Mouse (Mus musculus) forebrain, embryonic 13.5 days (tissue): Measurements from ENCODE around the gene Nr2c2ap. TPM values are rescaled to one million over a fixed set of nuclear protein-coding genes. Genes with fewer than 3 reads are reported as not detected.

Experiments
- ATAC-seq: fragments of 200-750 bp; cut with Nextera tagmentation; 2 replicates; pipeline ENCODE4 v1.8.0; 2017
- H3K27ac ChIP-seq: fragments of 300-500 bp; sonication (generic); 2 replicates; pipeline ENCODE4 v1.5.1; 2015; ENCODE audit warnings: inconsistent platforms, mild to moderate bottlenecking, moderate library complexity
- H3K27me3 ChIP-seq: fragments of 300-500 bp; sonication (generic); 2 replicates; pipeline ENCODE4 v1.6.1; 2015; ENCODE audit warnings: mild to moderate bottlenecking, inconsistent platforms
- H3K36me3 ChIP-seq: fragments of 300-500 bp; sonication (generic); 2 replicates; pipeline ENCODE4 v1.6.1; 2015; ENCODE audit warnings: mild to moderate bottlenecking, inconsistent platforms; ENCODE audit not compliant: poor library complexity, severe bottlenecking
- H3K4me1 ChIP-seq: fragments of 300-500 bp; sonication (generic); 2 replicates; pipeline ENCODE4 v1.6.1; 2015; ENCODE audit warnings: inconsistent platforms
- H3K4me2 ChIP-seq: fragments of 300-500 bp; sonication (generic); 2 replicates; pipeline ENCODE4 v1.6.1; 2015; ENCODE audit warnings: inconsistent platforms, mild to moderate bottlenecking, moderate library complexity
- H3K4me3 ChIP-seq: fragments of 300-500 bp; sonication (generic); 2 replicates; pipeline ENCODE4 v1.5.1; 2015; ENCODE audit warnings: mild to moderate bottlenecking, inconsistent platforms
- H3K9ac ChIP-seq: fragments of 300-500 bp; sonication (generic); 2 replicates; pipeline ENCODE4 v1.6.1; 2015; ENCODE audit warnings: mild to moderate bottlenecking, inconsistent platforms
- H3K9me3 ChIP-seq: fragments of 300-500 bp; sonication (generic); replicated peaks from 2 replicates; pipeline ENCODE4 v1.6.1; 2016; ENCODE audit warnings: inconsistent platforms
- WGBS: fragments of 180-500 bp; shearing (Covaris S2); methylation state at CpG from one replicate; pipeline ENCODE4 v1.1.7; 2015; 5-methylcytosine and 5-hydroxymethylcytosine counted together
- polyA plus RNA-seq: library from polyadenylated mRNA; unstranded; fragments of >200 nt; fragmentation: Nextera tagmentation; extraction: Ambion mirVana; gene quantifications from 2 replicates; pipeline ENCODE4 v1.2.1, GENCODE M21; 2015

The Nr2c2ap gene
- polyA plus RNA-seq, 1 experiment from 2014 or later = 33.4 TPM

GRCm38 (mm10) chr8:70150158-70150557, 19.0 kb downstream of the Nr2c2ap start:
- Histone ChIP-seq H3K4me1 (peaks cover 7% of the 10 kb centered on the region; the same call in 1 of the 2 replicates), H3K9ac (no peak overlapping the region), H3K27ac (no peak overlapping the region), H3K27me3 (peaks cover 4% of the 10 kb centered on the region; the same call in 1 of the 2 replicates), H3K9me3 (no peaks in the 10 kb centered on the region), H3K4me3 (no peak overlapping the region), H3K36me3 (peaks cover 23% of the 10 kb centered on the region), H3K4me2 (no peak overlapping the region)
- 19% methylated on average over 13 of the region's 13 CpGs for WGBS
- no peak for ATAC-seq

- Histone ChIP-seq H3K4me1 (peaks cover 7% of the 10 kb centered on the region; the same call in 1 of the 2 replicates), H3K9me3 (no peaks in the 10 kb centered on the region), H3K9ac (no peak overlapping the region), H3K27me3 (peaks cover 8% of the 10 kb centered on the region; the same call in 1 of the 2 replicates), H3K36me3 (no peaks in the 10 kb centered on the region), H3K4me2 (peak overlapping the region; percentile 48), H3K27ac (no peak overlapping the region), H3K4me3 (no peak overlapping the region; the same call in 1 of the 2 replicates)
- WGBS = 12% methylated on average over 22 of the region's 22 CpGs
- peak; percentile 96 for ATAC-seq
Observed at GRCm38 (mm10) chr8:70152537-70153257, 21.6 kb downstream of the Nr2c2ap start.

GRCm38 (mm10) chr8:70157240-70157800, 26.2 kb downstream of the Nr2c2ap start:
- H3K9ac ChIP-seq = no peak overlapping the region; the same call in 1 of the 2 replicates
- H3K36me3 ChIP-seq = no peaks in the 10 kb centered on the region
- peaks cover 4% of the 10 kb centered on the region; the same call in 1 of the 2 replicates for H3K27me3 ChIP-seq
- H3K4me3 ChIP-seq = no peak overlapping the region
- peaks cover 5% of the 10 kb centered on the region for H3K4me1 ChIP-seq
- no peak for ATAC-seq
- 96% methylated on average over 1 of the region's 1 CpGs for WGBS
- no peak overlapping the region for H3K4me2 ChIP-seq
- H3K27ac ChIP-seq = no peak overlapping the region
- no peaks in the 10 kb centered on the region for H3K9me3 ChIP-seq

GRCm38 (mm10) chr8:70158069-70158853, 27.1 kb downstream of the Nr2c2ap start:
- Histone ChIP-seq H3K36me3 (no peaks in the 10 kb centered on the region), H3K27ac (no peak overlapping the region)

DNA sequence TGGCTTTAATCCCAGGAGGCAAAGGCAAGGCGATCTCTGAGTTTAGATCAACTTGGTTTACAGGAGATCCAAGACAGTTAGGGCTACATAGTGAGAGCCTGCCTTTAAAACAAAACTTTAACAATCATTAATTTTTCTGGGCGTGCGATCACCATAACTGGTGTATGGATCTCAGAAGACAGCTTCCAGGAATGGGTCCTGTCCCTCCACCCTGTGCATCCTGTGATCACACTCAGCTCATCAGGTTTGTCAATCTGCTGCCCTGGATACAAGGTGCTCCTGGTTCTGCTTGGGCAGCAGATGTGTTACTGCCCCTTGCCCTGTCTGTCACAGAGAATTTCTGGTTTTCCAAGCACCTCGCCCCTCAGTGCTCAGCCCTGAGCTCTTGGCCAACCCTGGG, 28.1 kb downstream of the Nr2c2ap start:
- H3K4me1 ChIP-seq = peaks cover 4% of the 10 kb centered on the region
- H3K27me3 ChIP-seq = 0 out of 2 replicates have a peak, but pooled peaks cover 4% of the 10 kb centered on the region
- H3K4me3 ChIP-seq = no peak overlapping the region
- no peaks in the 10 kb centered on the region for H3K9me3 ChIP-seq
- no peaks in the 10 kb centered on the region for H3K36me3 ChIP-seq
- no peak overlapping the region for H3K27ac ChIP-seq
- H3K9ac ChIP-seq = no peak overlapping the region
- 91% methylated on average over 4 of the region's 4 CpGs for WGBS
- H3K4me2 ChIP-seq = no peak overlapping the region
- ATAC-seq = no peak

More at GRCm38 (mm10) chr8:70158069-70158853, 27.1 kb downstream of the Nr2c2ap start:
- peaks cover 4% of the 10 kb centered on the region; the same call in 1 of the 2 replicates for H3K27me3 ChIP-seq
- 13% methylated on average over 38 of the region's 40 CpGs for WGBS
- H3K9ac ChIP-seq = peak overlapping the region; percentile 64
- peak; percentile 96 for ATAC-seq
- peaks cover 4% of the 10 kb centered on the region for H3K4me1 ChIP-seq
- H3K9me3 ChIP-seq = no peaks in the 10 kb centered on the region
- peak overlapping the region; percentile 48 for H3K4me3 ChIP-seq
- peak overlapping the region; percentile 71 for H3K4me2 ChIP-seq

- H3K9ac ChIP-seq = no peak overlapping the region
- H3K4me3 ChIP-seq = no peak overlapping the region
- H3K4me1 ChIP-seq = peaks cover 4% of the 10 kb centered on the region
- H3K36me3 ChIP-seq = no peaks in the 10 kb centered on the region
- no peak overlapping the region for H3K4me2 ChIP-seq
- H3K9me3 ChIP-seq = no peaks in the 10 kb centered on the region
- H3K27me3 ChIP-seq = 0 out of 2 replicates have a peak, but pooled peaks cover 6% of the 10 kb centered on the region
- WGBS = 68% methylated on average over 13 of the region's 13 CpGs
- ATAC-seq = no peak
- H3K27ac ChIP-seq = no peak overlapping the region
Observed at GRCm38 (mm10) chr8:70160015-70160414, 28.9 kb downstream of the Nr2c2ap start.

- Histone ChIP-seq H3K27me3 (peaks cover 15% of the 10 kb centered on the region), H3K36me3 (no peaks in the 10 kb centered on the region), H3K4me1 (peaks cover 5% of the 10 kb centered on the region), H3K27ac (no peak overlapping the region), H3K4me2 (no peak overlapping the region), H3K4me3 (no peak overlapping the region), H3K9ac (no peak overlapping the region), H3K9me3 (no peaks in the 10 kb centered on the region)
- ATAC-seq = no peak
- 86% methylated on average over 3 of the region's 3 CpGs for WGBS
Observed at GRCm38 (mm10) chr8:70163316-70163715, 32.2 kb downstream of the Nr2c2ap start.

DNA sequence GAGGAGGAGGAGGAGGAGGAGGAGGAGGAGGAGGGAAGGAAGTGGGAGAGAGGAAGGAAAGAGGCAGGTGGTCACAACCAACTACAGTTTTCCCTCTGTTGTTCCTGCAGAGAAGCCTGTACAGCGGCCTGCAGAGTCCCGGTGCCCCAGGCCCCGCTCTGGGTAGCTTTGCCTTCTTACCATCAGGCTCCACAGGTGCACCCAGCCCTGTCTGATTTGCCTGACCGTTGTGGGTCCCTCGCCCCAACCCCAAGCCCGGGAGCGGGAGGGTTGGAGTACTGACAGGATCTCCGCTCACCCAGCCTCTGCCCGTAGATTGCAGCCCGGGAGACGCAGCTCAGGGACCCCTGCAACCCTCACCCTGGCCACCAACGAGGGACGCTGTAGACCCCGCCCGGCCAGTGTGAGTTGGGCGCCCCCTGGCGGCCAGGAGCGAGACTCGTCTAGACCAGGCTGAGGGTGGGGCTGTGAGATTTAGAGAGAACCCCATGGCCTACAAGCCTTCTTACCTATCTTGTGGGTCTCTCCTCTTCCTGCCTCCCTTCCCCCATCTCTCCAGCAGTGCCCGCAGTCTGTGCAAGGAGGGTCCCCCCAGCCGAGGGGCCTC, 35.5 kb downstream of the Nr2c2ap start:
- H3K4me1 ChIP-seq = peaks cover 3% of the 10 kb centered on the region; the same call in 1 of the 2 replicates
- no peak overlapping the region for H3K27ac ChIP-seq
- peak overlapping the region; percentile 54 for H3K4me2 ChIP-seq
- H3K27me3 ChIP-seq = peaks cover 17% of the 10 kb centered on the region
- no peaks in the 10 kb centered on the region for H3K36me3 ChIP-seq
- 0 out of 2 replicates have a peak overlapping the region, but pooled peaks have one; percentile 10 for H3K9ac ChIP-seq
- peak; percentile 89 for ATAC-seq
- H3K9me3 ChIP-seq = no peaks in the 10 kb centered on the region
- WGBS = 5% methylated on average over 21 of the region's 21 CpGs
- H3K4me3 ChIP-seq = peak overlapping the region; percentile 24; the same call in 1 of the 2 replicates

GRCm38 (mm10) chr8:70170116-70170515, 39.0 kb downstream of the Nr2c2ap start:
- H3K27ac ChIP-seq = no peak overlapping the region
- no peak overlapping the region for H3K4me3 ChIP-seq
- no peak overlapping the region for H3K4me2 ChIP-seq
- 0 out of 2 replicates have a peak, but pooled peaks cover 4% of the 10 kb centered on the region for H3K36me3 ChIP-seq
- no peak for ATAC-seq
- H3K9ac ChIP-seq = no peak overlapping the region
- 84% methylated on average over 3 of the region's 3 CpGs for WGBS
- peaks cover 14% of the 10 kb centered on the region for H3K27me3 ChIP-seq
- H3K4me1 ChIP-seq = peaks cover 20% of the 10 kb centered on the region
- no peaks in the 10 kb centered on the region for H3K9me3 ChIP-seq

- 87% methylated on average over 3 of the region's 3 CpGs for WGBS
- Histone ChIP-seq H3K4me1 (peaks cover 20% of the 10 kb centered on the region), H3K36me3 (0 out of 2 replicates have a peak, but pooled peaks cover 4% of the 10 kb centered on the region), H3K9ac (no peak overlapping the region), H3K9me3 (no peaks in the 10 kb centered on the region), H3K27me3 (peaks cover 8% of the 10 kb centered on the region), H3K4me3 (no peak overlapping the region), H3K27ac (no peak overlapping the region), H3K4me2 (no peak overlapping the region)
- ATAC-seq = no peak
Observed at GRCm38 (mm10) chr8:70170748-70171147, 39.6 kb downstream of the Nr2c2ap start.

- WGBS = 91% methylated on average over 7 of the region's 7 CpGs
- Histone ChIP-seq H3K9me3 (no peaks in the 10 kb centered on the region), H3K4me1 (peaks cover 20% of the 10 kb centered on the region), H3K4me3 (no peak overlapping the region), H3K27ac (no peak overlapping the region), H3K9ac (no peak overlapping the region), H3K27me3 (0 out of 2 replicates have a peak, but pooled peaks cover 3% of the 10 kb centered on the region), H3K4me2 (peak overlapping the region; percentile 66; the same call in 1 of the 2 replicates), H3K36me3 (0 out of 2 replicates have a peak, but pooled peaks cover 4% of the 10 kb centered on the region)
- ATAC-seq = no peak
Observed at GRCm38 (mm10) chr8:70171240-70171639, 40.1 kb downstream of the Nr2c2ap start.
